Mouse (Mus musculus) limb, embryonic 11.5 days (tissue): Measurements from ENCODE around the gene Mgst3. TPM values are rescaled to one million over a fixed set of nuclear protein-coding genes. Genes with fewer than 3 reads are reported as not detected.

Experiments
- ATAC-seq: fragments of 200-750 bp; cut with Nextera tagmentation; 2 replicates; pipeline ENCODE4 v1.8.0; 2017; ENCODE audit warnings: low read depth; ENCODE audit not compliant: insufficient number of reproducible peaks, low FRiP score, low TSS enrichment
- DNase-seq: peaks from one replicate; pipeline ENCODE4 v3.0.0-alpha.2; 2015; ENCODE audit warnings: low spot score
- H3K27ac ChIP-seq: fragments of 300-500 bp; sonication (generic); replicated peaks from 2 replicates; pipeline ENCODE4 v1.5.1; 2014; ENCODE audit warnings: low read depth, mild to moderate bottlenecking, low read length
- H3K27me3 ChIP-seq: fragments of 300-500 bp; sonication (generic); 2 replicates; pipeline ENCODE4 v1.6.1; 2014; ENCODE audit warnings: mild to moderate bottlenecking, low read length, mixed read lengths; ENCODE audit not compliant: control insufficient read depth, insufficient read depth
- H3K36me3 ChIP-seq: fragments of 300-500 bp; sonication (generic); 2 replicates; pipeline ENCODE4 v1.6.1; 2014; ENCODE audit warnings: mild to moderate bottlenecking, low read length, moderate library complexity, mixed read lengths; ENCODE audit not compliant: control insufficient read depth, insufficient read depth
- H3K4me1 ChIP-seq: fragments of 300-500 bp; sonication (generic); 2 replicates; pipeline ENCODE4 v1.6.1; 2014; ENCODE audit warnings: low read length, mixed read lengths; ENCODE audit not compliant: control insufficient read depth, insufficient read depth
- H3K4me2 ChIP-seq: fragments of 300-500 bp; sonication (generic); 2 replicates; pipeline ENCODE4 v1.6.1; 2014; ENCODE audit warnings: low read depth, mild to moderate bottlenecking, moderate library complexity; ENCODE audit not compliant: severe bottlenecking
- H3K4me3 ChIP-seq: fragments of 300-500 bp; sonication (generic); 2 replicates; pipeline ENCODE4 v1.5.1; 2014; ENCODE audit warnings: low read depth, low read length
- H3K9ac ChIP-seq: fragments of 300-500 bp; sonication (generic); 2 replicates; pipeline ENCODE4 v1.6.1; 2014; ENCODE audit warnings: mild to moderate bottlenecking, low read length
- H3K9me3 ChIP-seq: fragments of 300-500 bp; sonication (generic); 2 replicates; pipeline ENCODE4 v1.6.1; 2016; ENCODE audit warnings: low read length; ENCODE audit not compliant: control insufficient read depth
- WGBS: fragments of 180-500 bp; shearing (Covaris S2); extraction: QIAGEN DNeasy Blood & Tissue Kit; methylation state at CpG from one replicate; pipeline ENCODE4 v1.1.7; 2014; 5-methylcytosine and 5-hydroxymethylcytosine counted together
- polyA plus RNA-seq: library from polyadenylated mRNA; unstranded; fragments of >200 nt; fragmentation: Nextera tagmentation; extraction: Ambion mirVana; gene quantifications from 2 replicates; pipeline ENCODE4 v1.2.1, GENCODE M21; 2014

Mgst3 gene
- polyA plus RNA-seq, 1 experiment from 2014 or later, result 44.1 TPM

GRCm38 (mm10) chr1:167391241-167391640 lies 2.4 kb downstream of the Mgst3 start:
- Histone ChIP-seq H3K27ac (no peak overlapping the region), H3K4me3 (no peak overlapping the region)
- no peak for ATAC-seq

DNA sequence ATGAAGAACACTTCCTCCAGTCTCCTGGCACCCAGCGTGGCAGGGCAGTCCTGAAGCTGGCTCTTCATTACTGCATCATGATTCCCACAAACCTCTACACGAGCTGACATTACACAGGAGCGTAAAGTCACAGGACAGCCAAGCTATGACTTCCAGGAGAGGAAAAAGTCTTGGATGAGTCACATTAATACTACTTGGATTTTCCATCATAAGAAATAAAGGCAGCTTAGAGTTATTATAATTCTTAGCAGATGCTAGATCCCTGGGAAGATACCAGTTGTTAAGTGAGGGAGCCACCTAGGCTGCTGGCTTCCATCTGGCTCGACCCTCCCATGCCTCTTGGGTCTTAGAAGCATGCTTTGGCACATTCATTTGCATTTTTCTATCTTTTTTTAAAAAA lies 3.3 kb downstream of the Mgst3 start:
- no peak overlapping the region for H3K27ac ChIP-seq
- peaks cover 6% of the 10 kb centered on the region; the same call in 1 of the 2 replicates for H3K4me1 ChIP-seq
- ATAC-seq, result no peak
- no peaks in the 10 kb centered on the region for H3K36me3 ChIP-seq
- WGBS, result 75% methylated on average over 4 of the region's 4 CpGs
- no peak overlapping the region for H3K4me3 ChIP-seq
- no peak overlapping the region for H3K4me2 ChIP-seq
- no peak for DNase-seq
- H3K9me3 ChIP-seq, result no peaks in the 10 kb centered on the region
- H3K27me3 ChIP-seq, result peaks cover 6% of the 10 kb centered on the region; the same call in 1 of the 2 replicates
- H3K9ac ChIP-seq, result no peak overlapping the region

More at GRCm38 (mm10) chr1:167391241-167391640, 2.4 kb downstream of the Mgst3 start:
- whole genome bisulfite sequencing, result 79% methylated on average over 6 of the region's 6 CpGs
- Histone ChIP-seq H3K9ac (no peak overlapping the region), H3K27me3 (peaks cover 6% of the 10 kb centered on the region; the same call in 1 of the 2 replicates), H3K4me2 (no peak overlapping the region), H3K4me1 (peaks cover 6% of the 10 kb centered on the region; the same call in 1 of the 2 replicates), H3K9me3 (no peaks in the 10 kb centered on the region), H3K36me3 (no peaks in the 10 kb centered on the region)
- DNase-seq, result no peak

- Histone ChIP-seq H3K9ac (no peak overlapping the region), H3K4me1 (peaks cover 6% of the 10 kb centered on the region; the same call in 1 of the 2 replicates), H3K27me3 (peaks cover 6% of the 10 kb centered on the region; the same call in 1 of the 2 replicates), H3K4me3 (no peak overlapping the region), H3K9me3 (no peaks in the 10 kb centered on the region), H3K4me2 (no peak overlapping the region), H3K36me3 (no peaks in the 10 kb centered on the region), H3K27ac (no peak overlapping the region)
- DNase-seq, result no peak
- no peak for ATAC-seq
- 90% methylated on average over 7 of the region's 7 CpGs for WGBS
Observed at GRCm38 (mm10) chr1:167389584-167389983, 4.1 kb downstream of the Mgst3 start.

- no peak overlapping the region for H3K4me2 ChIP-seq
- H3K36me3 ChIP-seq, result no peaks in the 10 kb centered on the region
- H3K9ac ChIP-seq, result no peak overlapping the region
- peaks cover 6% of the 10 kb centered on the region; the same call in 1 of the 2 replicates for H3K4me1 ChIP-seq
- ATAC-seq, result no peak
- H3K27ac ChIP-seq, result no peak overlapping the region
- H3K4me3 ChIP-seq, result no peak overlapping the region
- DNase-seq, result no peak
- H3K27me3 ChIP-seq, result peaks cover 6% of the 10 kb centered on the region; the same call in 1 of the 2 replicates
- no peaks in the 10 kb centered on the region for H3K9me3 ChIP-seq
- WGBS, result 79% methylated on average over 6 of the region's 6 CpGs
Observed at GRCm38 (mm10) chr1:167388571-167388970, 5.1 kb downstream of the Mgst3 start.

DNA sequence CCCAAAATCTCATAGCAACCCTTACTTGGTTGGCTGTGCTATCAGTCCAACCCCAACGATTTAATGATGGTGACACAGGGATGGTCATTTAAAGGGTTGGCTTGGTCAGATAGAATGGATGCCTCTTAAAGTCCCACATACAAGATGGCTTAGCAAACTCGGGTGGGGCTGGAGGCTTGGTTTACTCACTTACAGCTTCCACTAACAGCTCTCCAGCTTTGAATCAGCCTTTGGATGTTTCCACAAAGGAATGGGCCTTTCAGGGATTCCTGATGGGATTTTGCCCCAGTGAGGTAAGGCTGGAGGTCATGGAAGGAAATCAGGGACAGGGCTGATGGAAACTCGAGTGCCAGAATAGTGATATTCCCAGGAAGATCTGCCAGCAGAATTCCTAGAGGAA lies 5.8 kb downstream of the Mgst3 start:
- Histone ChIP-seq H3K36me3 (no peaks in the 10 kb centered on the region), H3K9me3 (no peaks in the 10 kb centered on the region), H3K27me3 (peaks cover 6% of the 10 kb centered on the region; the same call in 1 of the 2 replicates), H3K9ac (no peak overlapping the region), H3K27ac (no peak overlapping the region), H3K4me1 (peaks cover 2% of the 10 kb centered on the region; the same call in 1 of the 2 replicates), H3K4me2 (no peak overlapping the region), H3K4me3 (no peak overlapping the region)
- ATAC-seq (no peak), DNase-seq (no peak)
- 83% methylated on average over 3 of the region's 3 CpGs for WGBS

DNA sequence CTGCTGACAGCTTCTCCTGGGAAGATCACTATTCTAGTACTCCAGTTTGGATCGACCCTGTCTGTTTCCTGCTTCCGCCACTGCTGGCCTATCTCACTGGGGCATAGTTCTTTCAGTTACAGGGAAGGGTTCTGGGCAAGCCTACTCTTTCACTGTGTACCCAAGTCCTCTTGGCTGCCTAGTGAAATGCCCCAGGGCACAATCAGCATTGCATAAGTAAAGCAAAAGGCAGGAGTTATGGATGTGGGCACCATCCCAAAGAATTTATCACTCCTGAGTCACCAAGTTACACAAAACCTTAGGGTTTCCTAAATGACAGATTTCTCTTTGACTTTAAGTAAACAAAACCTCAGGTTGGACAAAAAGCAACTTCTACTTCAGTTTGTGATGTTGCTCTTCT lies 6.3 kb downstream of the Mgst3 start:
- Histone ChIP-seq H3K9me3 (no peaks in the 10 kb centered on the region), H3K4me3 (no peak overlapping the region), H3K4me1 (no peaks in the 10 kb centered on the region), H3K9ac (no peak overlapping the region), H3K27ac (no peak overlapping the region), H3K4me2 (no peak overlapping the region), H3K36me3 (no peaks in the 10 kb centered on the region), H3K27me3 (peaks cover 3% of the 10 kb centered on the region; the same call in 1 of the 2 replicates)
- ATAC-seq, result no peak
- 76% methylated on average over 2 of the region's 2 CpGs for WGBS
- no peak for DNase-seq

GRCm38 (mm10) chr1:167386466-167386865 lies 7.2 kb downstream of the Mgst3 start:
- Histone ChIP-seq H3K27me3 (no peaks in the 10 kb centered on the region), H3K4me2 (no peak overlapping the region), H3K9ac (no peak overlapping the region), H3K4me3 (no peak overlapping the region), H3K4me1 (no peaks in the 10 kb centered on the region), H3K9me3 (no peaks in the 10 kb centered on the region), H3K36me3 (no peaks in the 10 kb centered on the region), H3K27ac (no peak overlapping the region)
- WGBS, result 67% methylated on average over 2 of the region's 2 CpGs
- DNase-seq (no peak), ATAC-seq (no peak)

- Histone ChIP-seq H3K27me3 (no peaks in the 10 kb centered on the region), H3K27ac (no peak overlapping the region), H3K36me3 (no peaks in the 10 kb centered on the region), H3K4me2 (no peak overlapping the region), H3K4me1 (no peaks in the 10 kb centered on the region), H3K9me3 (no peaks in the 10 kb centered on the region), H3K9ac (no peak overlapping the region), H3K4me3 (no peak overlapping the region)
- ATAC-seq, result no peak
- WGBS, result 66% methylated on average over 5 of the region's 5 CpGs
- DNase-seq, result no peak
Observed at GRCm38 (mm10) chr1:167385636-167386035, 8.0 kb downstream of the Mgst3 start.

GRCm38 (mm10) chr1:167385211-167385610 lies 8.4 kb downstream of the Mgst3 start:
- no peak overlapping the region for H3K27ac ChIP-seq
- ATAC-seq, result no peak

More at GRCm38 (mm10) chr1:167385211-167385610, 8.4 kb downstream of the Mgst3 start:
- H3K9me3 ChIP-seq, result no peaks in the 10 kb centered on the region
- no peak overlapping the region for H3K4me2 ChIP-seq
- no peaks in the 10 kb centered on the region for H3K4me1 ChIP-seq
- H3K36me3 ChIP-seq, result no peaks in the 10 kb centered on the region
- no peak overlapping the region for H3K4me3 ChIP-seq
- WGBS, result 93% methylated on average over 2 of the region's 2 CpGs
- no peak overlapping the region for H3K9ac ChIP-seq
- DNase-seq, result no peak
- H3K27me3 ChIP-seq, result no peaks in the 10 kb centered on the region
